Mouse (Mus musculus): ENCODE data around the gene Rgl1.
A peak's percentile ranks its signal among the peaks of the same experiment; 100 is the strongest.

The Rgl1 gene

GRCm38 (mm10) chr1:152766032-152766772, at the start of gene Rgl1, which contains the start of gene Arpc5:
Gene Rgl1 (minus strand): TSS chr1:152766351.
Gene Arpc5 (plus strand): TSS chr1:152766542.
- DNase-seq (ENCODE audit: low spot score) = peak; percentile 97

- peak; percentile 64 for DNase-seq (ENCODE audit: low spot score)
Measured at GRCm38 (mm10) chr1:152815265-152815701, 49.1 kb upstream of the Rgl1 start.

DNA sequence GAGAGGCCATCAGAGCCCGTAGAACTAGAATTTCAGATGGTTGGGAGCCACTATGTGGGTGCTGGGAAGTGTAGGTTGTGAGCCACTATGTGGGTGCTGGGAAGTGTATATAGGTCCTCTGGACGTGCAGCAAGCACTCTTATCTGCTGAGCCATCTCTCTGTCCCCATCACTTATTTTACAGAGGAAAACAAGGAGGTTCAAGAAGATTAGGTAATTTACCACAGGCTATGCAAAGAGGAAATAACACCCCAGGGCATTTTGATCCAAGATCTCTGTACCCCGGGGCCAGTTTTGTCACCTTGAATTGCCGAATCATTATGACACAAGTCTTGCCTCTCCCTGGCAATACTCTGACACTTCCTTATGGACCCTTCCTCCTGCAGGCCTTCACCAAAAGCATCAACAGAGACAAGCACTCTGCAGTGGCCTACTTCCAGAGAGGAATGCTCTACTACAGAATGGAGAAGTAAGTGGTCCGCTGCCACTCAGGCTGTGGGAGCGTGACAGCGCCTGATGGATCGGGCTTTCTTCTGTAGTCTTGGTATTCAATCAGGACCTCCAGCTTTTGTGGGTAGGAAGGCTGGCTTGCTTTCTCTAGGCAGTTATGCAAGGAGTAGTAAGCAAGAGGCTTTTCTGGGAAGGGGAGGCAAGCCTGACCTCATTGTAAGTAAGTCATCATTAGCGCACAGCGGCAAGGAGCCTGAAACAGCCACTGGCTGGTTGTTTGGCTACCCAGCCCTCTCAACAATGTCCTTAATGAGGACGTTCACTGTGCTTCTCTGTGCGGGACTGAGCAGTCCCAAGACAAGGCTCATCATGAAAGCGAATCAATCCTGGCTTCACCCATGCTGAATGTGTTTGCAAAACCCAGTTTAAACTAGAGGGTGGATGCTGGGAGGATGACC, 44.6 kb upstream of the Rgl1 start:
- no peak for DNase-seq (ENCODE audit: low spot score)

GRCm38 (mm10) chr1:152809541-152810252, 43.5 kb upstream of the Rgl1 start:
- DNase-seq (ENCODE audit: low spot score) = peak; percentile 57

DNA sequence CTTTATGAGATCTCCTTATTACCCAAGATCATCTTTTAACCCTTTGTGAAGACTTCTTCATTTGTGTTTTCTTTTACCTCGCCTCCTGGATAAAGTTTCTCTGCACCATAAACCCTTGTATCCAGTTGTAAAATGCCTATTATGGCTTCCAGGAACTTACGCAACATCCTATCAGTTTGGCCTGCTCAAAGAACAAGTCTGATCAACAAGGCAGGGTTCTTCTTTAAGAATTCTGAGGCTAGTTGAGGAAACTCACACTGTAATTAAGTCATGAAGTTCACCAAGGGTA, 42.2 kb upstream of the Rgl1 start:
- DNase-seq (ENCODE audit: low spot score) = no peak

DNA sequence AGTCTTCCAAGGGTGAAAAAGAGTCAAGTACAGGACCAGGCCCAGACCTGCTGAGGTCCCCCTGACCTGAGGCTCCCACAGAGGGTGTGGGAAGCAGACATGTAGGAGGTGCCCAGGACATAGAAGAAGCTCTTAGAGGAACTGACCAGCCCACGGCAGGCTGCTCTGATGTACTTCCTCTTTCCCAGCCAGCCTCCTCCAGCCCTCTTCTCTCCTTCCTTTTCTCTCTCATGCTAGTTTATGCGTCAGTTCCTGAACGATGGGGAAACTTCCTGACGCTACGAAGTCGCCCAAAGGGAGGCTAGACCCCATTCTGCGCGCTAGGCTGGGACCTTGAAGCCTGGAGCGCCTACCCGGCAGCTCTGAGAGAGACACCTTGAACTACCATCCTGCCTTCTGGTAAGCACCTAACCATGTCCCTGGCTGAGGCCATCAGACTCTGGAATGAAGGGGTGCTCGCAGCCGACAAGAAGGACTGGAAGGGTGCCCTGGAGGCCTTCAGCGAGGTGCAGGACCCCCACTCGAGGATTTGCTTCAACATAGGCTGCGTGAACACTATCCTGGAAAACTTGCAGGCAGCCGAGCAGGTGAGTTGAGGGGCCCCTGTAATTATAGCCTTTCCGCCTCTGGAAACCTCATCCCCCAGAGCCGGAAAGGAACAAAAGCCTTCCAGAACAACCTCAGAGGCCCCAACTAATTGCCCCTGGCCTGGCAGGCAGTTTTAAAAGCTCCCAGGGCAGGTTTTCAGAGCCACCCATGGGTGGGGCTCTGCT, 41.7 kb upstream of the Rgl1 start:
- no peak for DNase-seq (ENCODE audit: low spot score)

DNA sequence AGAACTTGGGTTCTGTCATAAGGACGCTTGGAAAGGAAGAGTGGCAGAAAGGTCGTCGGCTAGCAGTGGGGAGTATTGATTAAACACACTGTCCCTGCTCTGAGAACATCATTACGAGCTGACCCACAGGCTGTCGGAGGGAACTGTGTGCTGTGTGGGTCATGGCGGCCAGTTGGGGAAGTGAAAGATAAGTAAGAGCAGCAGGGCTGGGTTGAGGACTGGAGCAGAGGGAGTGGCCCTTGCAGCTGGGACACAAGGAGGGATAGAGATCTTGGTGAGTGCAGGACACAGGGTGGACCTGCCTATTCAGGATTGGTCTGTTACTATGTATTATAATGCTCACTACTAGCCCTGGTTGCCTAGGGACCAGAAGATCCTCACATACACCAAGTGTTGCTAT, 38.8 kb upstream of the Rgl1 start:
- DNase-seq (ENCODE audit: low spot score) = no peak

DNA sequence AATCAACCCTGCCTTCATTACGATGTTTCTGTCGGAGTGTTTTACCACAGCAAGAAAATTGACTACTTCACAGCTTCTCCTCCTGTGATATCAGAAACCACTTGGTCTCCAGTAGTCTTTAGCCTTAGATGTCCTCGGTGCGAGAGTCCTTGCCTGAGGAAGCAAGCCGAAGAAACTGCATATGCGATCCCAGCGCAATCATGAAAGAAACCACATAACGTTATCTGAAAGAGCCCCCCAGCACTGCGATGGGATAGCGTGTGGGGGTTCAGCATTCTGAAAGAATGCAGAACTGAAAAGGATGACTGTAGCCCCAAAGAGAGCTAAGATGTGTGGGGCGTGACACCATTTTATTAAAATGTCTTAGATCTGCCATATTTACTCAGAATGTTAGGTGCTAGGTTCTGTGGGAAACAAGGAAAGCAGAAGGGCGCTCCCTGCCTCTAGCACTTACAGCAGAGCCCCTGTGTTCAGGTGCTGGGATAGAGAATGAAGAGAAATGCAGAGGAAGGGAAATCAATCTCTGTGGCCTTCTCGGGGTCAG, 34.6 kb upstream of the Rgl1 start:
- no peak for DNase-seq (ENCODE audit: low spot score)

GRCm38 (mm10) chr1:152799897-152800296, 33.7 kb upstream of the Rgl1 start, which contains the start of gene Ncf2:
Gene Ncf2 (plus strand): TSS chr1:152800194.
- DNase-seq (ENCODE audit: low spot score) = peak; percentile 47

DNA sequence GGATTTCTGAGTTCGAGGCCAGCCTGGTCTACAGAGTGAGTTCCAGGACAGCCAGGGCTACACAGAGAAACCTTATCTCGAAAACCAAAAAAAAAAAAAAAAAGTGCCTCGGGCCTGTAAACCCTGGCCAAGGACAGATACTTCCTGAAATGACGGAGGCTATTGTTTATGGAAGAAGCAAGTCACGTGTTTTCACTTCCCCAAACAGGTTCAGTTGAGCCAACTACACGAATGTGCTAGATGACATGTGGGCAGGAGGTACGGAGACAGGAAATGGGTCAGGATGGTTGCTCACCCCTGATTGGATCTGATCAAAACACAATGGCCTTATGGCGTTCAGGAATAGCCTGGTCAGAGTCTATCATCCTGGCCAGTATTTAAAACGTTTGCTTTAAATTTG, 32.0 kb upstream of the Rgl1 start:
- no peak for DNase-seq (ENCODE audit: low spot score)

- no peak for DNase-seq (ENCODE audit: low spot score)
Measured at GRCm38 (mm10) chr1:152796683-152797263, 30.6 kb upstream of the Rgl1 start.

- DNase-seq (ENCODE audit: low spot score) = no peak
Measured at GRCm38 (mm10) chr1:152795688-152796255, 29.6 kb upstream of the Rgl1 start.

- peak; percentile 63 for DNase-seq (ENCODE audit: low spot score)
Measured at GRCm38 (mm10) chr1:152793495-152794130, 27.5 kb upstream of the Rgl1 start.

DNA sequence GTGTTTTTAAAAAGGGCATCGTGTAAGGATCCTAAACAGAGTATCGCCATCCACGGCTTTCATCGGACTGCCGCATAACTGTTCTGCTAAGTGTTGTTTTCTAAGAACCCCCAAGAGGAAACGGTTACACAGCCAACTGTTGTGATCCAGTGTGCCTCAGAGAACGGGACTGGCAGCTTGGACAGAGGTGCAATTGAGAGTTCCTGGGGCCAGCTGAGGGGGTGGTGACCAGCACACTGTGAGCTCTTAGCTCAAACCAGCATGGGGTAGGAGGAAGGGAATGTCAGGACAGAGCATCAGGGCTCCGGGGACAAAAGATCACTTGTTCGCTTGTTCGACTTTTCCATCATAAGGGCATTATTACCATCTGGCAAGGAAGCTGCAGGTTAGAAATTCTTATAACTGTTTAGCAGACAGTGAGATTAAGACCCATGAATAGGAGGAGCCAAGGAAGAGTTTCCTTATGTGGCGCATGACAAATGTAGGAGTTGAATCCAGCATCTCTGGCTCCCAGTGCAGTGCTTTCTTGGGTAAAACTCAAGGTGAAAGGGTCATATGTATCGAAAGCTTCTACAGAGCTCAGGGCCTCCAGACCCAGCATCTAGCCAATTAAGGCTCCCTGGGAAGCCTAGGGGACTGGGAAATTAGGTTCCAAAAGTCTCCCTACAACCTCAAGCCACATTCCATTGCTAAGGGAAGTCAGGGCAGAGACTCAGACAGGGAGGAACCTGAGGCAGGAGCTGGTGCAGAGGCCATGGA, 26.8 kb upstream of the Rgl1 start:
- peak; percentile 70 for DNase-seq (ENCODE audit: low spot score)

GRCm38 (mm10) chr1:152791269-152791668, 25.1 kb upstream of the Rgl1 start:
- peak; percentile 63 for DNase-seq (ENCODE audit: low spot score)

DNA sequence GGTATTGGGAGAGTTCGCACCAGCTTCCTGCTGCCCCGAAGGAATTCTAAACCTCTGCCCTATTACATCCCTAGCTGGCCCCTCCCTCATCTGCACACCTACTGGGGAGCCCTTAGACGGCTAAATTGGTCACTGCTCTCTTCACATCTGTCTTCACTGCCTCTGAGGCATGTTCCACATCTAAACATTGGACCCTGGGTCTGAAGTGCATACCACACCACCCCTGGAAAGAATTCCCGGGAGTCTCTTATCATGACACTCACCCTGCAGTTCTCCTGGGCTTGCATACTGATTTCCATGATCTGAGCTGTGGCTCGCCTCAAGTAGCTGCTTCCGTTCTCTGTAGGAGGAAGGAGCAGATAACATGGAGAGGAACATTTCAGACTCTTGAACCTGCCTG, 24.7 kb upstream of the Rgl1 start:
- peak; percentile 31 for DNase-seq (ENCODE audit: low spot score)

DNA sequence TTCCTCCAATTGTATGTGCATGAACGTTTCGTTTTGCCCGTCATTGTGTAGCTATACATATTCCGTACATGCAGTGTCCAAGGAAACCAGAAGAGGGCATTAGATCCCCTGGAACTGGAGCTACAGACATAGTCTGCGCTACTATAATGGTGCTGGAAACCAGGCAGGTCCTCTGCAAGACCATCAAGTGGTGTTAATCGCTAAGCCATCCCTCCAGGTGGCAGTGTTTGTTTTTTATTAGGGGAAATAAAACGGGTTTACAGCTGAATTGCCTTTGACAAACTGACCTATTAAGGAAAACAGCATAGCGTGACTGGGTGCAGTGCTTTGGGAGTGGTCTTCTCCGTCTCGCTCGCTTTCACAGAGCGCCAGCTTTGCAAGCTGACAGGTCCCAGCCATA, 24.1 kb upstream of the Rgl1 start:
- peak; percentile 85 for DNase-seq (ENCODE audit: low spot score)

GRCm38 (mm10) chr1:152788121-152788660, 22.0 kb upstream of the Rgl1 start:
- peak; percentile 51 for DNase-seq (ENCODE audit: low spot score)

- no peak for DNase-seq (ENCODE audit: low spot score)
Measured at GRCm38 (mm10) chr1:152786953-152787352, 20.8 kb upstream of the Rgl1 start.

Data from embryo, embryonic 10.5 days (tissue).